Comparison of ENCODE assay signal across 12 mouse cellular contexts in the genomic region with DNA sequence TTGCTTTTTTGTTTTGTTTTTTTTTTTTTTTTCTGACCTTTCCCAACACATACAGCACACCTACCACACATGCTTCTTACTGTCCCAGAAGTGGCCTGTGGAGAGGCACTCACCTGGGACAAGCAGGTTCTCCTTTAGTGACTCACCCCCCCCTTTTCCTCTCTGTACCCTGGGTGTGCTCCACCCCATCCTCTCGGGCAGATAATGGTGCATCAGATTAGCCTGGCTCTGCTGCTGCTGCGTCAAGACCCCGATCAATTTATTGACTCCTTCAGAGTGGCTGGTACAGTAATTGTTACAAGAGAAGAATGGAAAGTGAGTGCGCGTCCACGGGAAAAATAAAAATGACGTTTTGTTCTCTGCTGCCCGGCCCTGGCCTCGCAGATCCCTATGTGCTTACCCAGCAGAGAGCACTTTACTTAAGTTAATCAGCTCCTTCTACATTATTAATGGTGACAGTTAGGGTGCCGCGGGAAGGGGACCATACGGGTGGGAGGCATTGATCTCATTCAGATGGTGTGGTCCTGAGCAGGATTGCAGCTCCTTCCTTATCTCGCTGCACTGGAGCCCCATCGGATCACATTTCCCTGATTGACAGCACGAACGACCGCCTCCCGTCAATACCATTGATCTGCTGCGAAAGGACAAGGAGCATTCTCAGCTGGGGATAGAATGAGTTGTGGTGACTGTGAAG.
DNase-seq lines count a peak whose midpoint lies in the region; ATAC-seq and TF ChIP-seq lines count a peak whose summit lies in the region.
"Had no signal": no experiment of that assay in that cellular context is flagged by ENCODE, and none has a peak within 500 bp of the region (broad histone marks: within the 10 kb centered on the region; RNA-seq: fewer than 3 reads in every experiment).

No protein-coding gene starts in this region.

- H3K4me1 ChIP-seq in heart, embryonic 13.5 days, result peaks cover 69% of the 10 kb centered on the region
- H3K4me1 ChIP-seq in forebrain, embryonic 14.5 days (ENCODE audit: control insufficient read depth, insufficient read depth, low read length), result peaks cover 4% of the 10 kb centered on the region
- H3K4me1 ChIP-seq in liver, embryonic 11.5 days (replicated peaks; ENCODE audit: control insufficient read depth, insufficient read depth, low read length), result peaks cover 16% of the 10 kb centered on the region
- H3K4me1 ChIP-seq in neural tube, embryonic 13.5 days (replicated peaks), result peaks cover 40% of the 10 kb centered on the region

- no peak for TF ChIP-seq CTCF in layer of hippocampus, adult 2 months (conservative IDR thresholded peaks at IDR 0.05)

- no peaks in the 10 kb centered on the region for H3K27me3 ChIP-seq in heart, embryonic 13.5 days (replicated peaks)
- H3K27me3 ChIP-seq in forebrain, embryonic 14.5 days (replicated peaks; ENCODE audit: control insufficient read depth, insufficient read depth, low read length), result no peaks in the 10 kb centered on the region
- no peaks in the 10 kb centered on the region for H3K27me3 ChIP-seq in liver, embryonic 11.5 days (replicated peaks; ENCODE audit: control insufficient read depth, insufficient read depth, low read length)
- H3K27me3 ChIP-seq in neural tube, embryonic 13.5 days, result no peaks in the 10 kb centered on the region

- WGBS in heart, embryonic 13.5 days, result 24% methylated on average over 19 of the region's 19 CpGs
- WGBS in forebrain, embryonic 14.5 days, result 20% methylated on average over 19 of the region's 19 CpGs
- WGBS in liver, embryonic 11.5 days, result 15% methylated on average over 19 of the region's 19 CpGs
- WGBS in neural tube, embryonic 13.5 days, result 16% methylated on average over 19 of the region's 19 CpGs

- H3K9me3 ChIP-seq in heart, embryonic 13.5 days, result no peaks in the 10 kb centered on the region
- no peaks in the 10 kb centered on the region for H3K9me3 ChIP-seq in forebrain, embryonic 14.5 days (replicated peaks; ENCODE audit: control insufficient read depth, low read length)
- H3K9me3 ChIP-seq in liver, embryonic 11.5 days (ENCODE audit: control insufficient read depth, low read length), result no peaks in the 10 kb centered on the region
- H3K9me3 ChIP-seq in neural tube, embryonic 13.5 days, result no peaks in the 10 kb centered on the region

- H3K36me3 ChIP-seq in heart, embryonic 13.5 days, result peaks cover 20% of the 10 kb centered on the region
- H3K36me3 ChIP-seq in forebrain, embryonic 14.5 days (ENCODE audit: control insufficient read depth, insufficient read depth, low read length), result peaks cover 13% of the 10 kb centered on the region; the same call in 1 of the 2 replicates
- H3K36me3 ChIP-seq in liver, embryonic 11.5 days (ENCODE audit: control insufficient read depth, insufficient read depth, low read length), result no peaks in the 10 kb centered on the region
- 0 out of 2 replicates have a peak, but pooled peaks cover 3% of the 10 kb centered on the region for H3K36me3 ChIP-seq in neural tube, embryonic 13.5 days

- H3K4me2 ChIP-seq in heart, embryonic 13.5 days, result peak overlapping the region; percentile 5
- H3K4me2 ChIP-seq in forebrain, embryonic 14.5 days (ENCODE audit: low read length), result 0 out of 2 replicates have a peak overlapping the region, but pooled peaks have one; percentile 20
- peak overlapping the region; percentile 39 for H3K4me2 ChIP-seq in liver, embryonic 11.5 days
- H3K4me2 ChIP-seq in neural tube, embryonic 13.5 days, result peak overlapping the region; percentile 39

- no peak overlapping the region for H3K4me3 ChIP-seq in heart, embryonic 13.5 days
- no peak overlapping the region for H3K4me3 ChIP-seq in forebrain, embryonic 14.5 days (ENCODE audit: low read depth, low read length)
- no peak overlapping the region; the same call in 1 of the 2 replicates for H3K4me3 ChIP-seq in liver, embryonic 11.5 days (ENCODE audit: low read depth, low read length)
- H3K4me3 ChIP-seq in neural tube, embryonic 13.5 days, result no peak overlapping the region
- no peak overlapping the region; the same call in 1 of the 2 replicates for H3K4me3 ChIP-seq in layer of hippocampus, adult 2 months

- DNase-seq in heart, postnatal 4 days, result no peak
- no peak for DNase-seq in forebrain, embryonic 14.5 days (ENCODE audit: low spot score)
- DNase-seq in liver, embryonic 11.5 days (ENCODE audit: low spot score), result no peak
- DNase-seq in layer of hippocampus, adult 2 months (ENCODE audit: low spot score in 2 of 2), result no peak
- no peak for DNase-seq in thymus, postnatal 36 days
- DNase-seq: cerebellum, adult 11-12 months; kidney, postnatal 10 days; right cerebral cortex, postnatal 14 days; thymus, adult 2 months had no signal

- ATAC-seq in heart, embryonic 13.5 days (ENCODE audit: extremely low read depth, insufficient number of reproducible peaks, low FRiP score, low TSS enrichment), result no peak
- ATAC-seq in forebrain, embryonic 14.5 days, result 0 out of 2 replicates have a peak, but pooled peaks have one; percentile 35
- no peak for ATAC-seq in liver, embryonic 11.5 days (replicated peaks; ENCODE audit: low FRiP score)
- peak; percentile 55 for ATAC-seq in neural tube, embryonic 13.5 days (ENCODE audit: low read depth)
- ATAC-seq: activated CD4-positive, CD25-positive, alpha-beta regulatory T cell, adult 4 months had no signal

- no peak overlapping the region for H3K27ac ChIP-seq in heart, embryonic 13.5 days (replicated peaks)
- H3K27ac ChIP-seq in forebrain, embryonic 14.5 days (ENCODE audit: low read depth, low read length), result no peak overlapping the region
- H3K27ac ChIP-seq in liver, embryonic 11.5 days (ENCODE audit: low read depth, low read length), result no peak overlapping the region
- peak overlapping the region; percentile 54; the same call in 1 of the 2 replicates for H3K27ac ChIP-seq in neural tube, embryonic 13.5 days (replicated peaks)
- no peak overlapping the region for H3K27ac ChIP-seq in layer of hippocampus, adult 2 months

- H3K9ac ChIP-seq in heart, embryonic 13.5 days, result no peak overlapping the region
- H3K9ac ChIP-seq in forebrain, embryonic 14.5 days (ENCODE audit: low read length), result no peak overlapping the region
- H3K9ac ChIP-seq in liver, embryonic 11.5 days (ENCODE audit: low read depth, low read length), result no peak overlapping the region
- H3K9ac ChIP-seq in neural tube, embryonic 13.5 days, result peak overlapping the region; percentile 13; the same call in 1 of the 2 replicates

Comparison
In these comparisons a context has a peak if more than half of its experiments do, and no peak if none do; other contexts are left out.
1. ATAC-seq: peak in forebrain, embryonic 14.5 days (single experiment) and neural tube, embryonic 13.5 days (single experiment); none in heart, embryonic 13.5 days (single experiment) and liver, embryonic 11.5 days (single experiment).
2. Peak in every context shown above with its lines, with median percentiles within 50 percentile points of each other: H3K4me2 ChIP-seq.